Comparison of ENCODE assay signal across 1 mouse cellular context in genomic region chr11:115817331-115817730, GRCm38 (mm10).
TF ChIP-seq lines count a peak whose summit lies in the region.

No protein-coding gene starts in this region.

TF ChIP-seq in CH12.LX, 34 proteins besides CTCF, POLR2A, EP300 and RAD21:
- TF ChIP-seq ZNF384 (IDR thresholded peaks at IDR 0.05; ENCODE audit: low read depth, low read length), result peak; percentile 65
- TF ChIP-seq KAT2A (IDR thresholded peaks at IDR 0.05; ENCODE audit: insufficient replicate concordance, low read length), result no peak
- TF ChIP-seq SMC3 (IDR thresholded peaks at IDR 0.05; ENCODE audit: low read depth, low read length), result peak; percentile 7; the same call in 1 of the 2 replicates
TF ChIP-seq in CH12.LX: peak in this region for 2.
